Mouse (Mus musculus) embryonic fibroblast, embryonic 13.5 days (primary cell): ENCODE results near the gene Ajuba.

Source experiments
- CTCF ChIP-seq: IDR thresholded peaks from 2 replicates; pipeline ENCODE4 v1.5.1; 2011; ENCODE audit warnings: mild to moderate bottlenecking, control low read depth, low read length, moderate library complexity, borderline replicate concordance; ENCODE audit not compliant: insufficient read depth
- POLR2A ChIP-seq: IDR thresholded peaks from 2 replicates; pipeline ENCODE4 v1.6.1; 2011; ENCODE audit warnings: low read depth, mild to moderate bottlenecking, control low read depth, low read length, moderate library complexity

DNA sequence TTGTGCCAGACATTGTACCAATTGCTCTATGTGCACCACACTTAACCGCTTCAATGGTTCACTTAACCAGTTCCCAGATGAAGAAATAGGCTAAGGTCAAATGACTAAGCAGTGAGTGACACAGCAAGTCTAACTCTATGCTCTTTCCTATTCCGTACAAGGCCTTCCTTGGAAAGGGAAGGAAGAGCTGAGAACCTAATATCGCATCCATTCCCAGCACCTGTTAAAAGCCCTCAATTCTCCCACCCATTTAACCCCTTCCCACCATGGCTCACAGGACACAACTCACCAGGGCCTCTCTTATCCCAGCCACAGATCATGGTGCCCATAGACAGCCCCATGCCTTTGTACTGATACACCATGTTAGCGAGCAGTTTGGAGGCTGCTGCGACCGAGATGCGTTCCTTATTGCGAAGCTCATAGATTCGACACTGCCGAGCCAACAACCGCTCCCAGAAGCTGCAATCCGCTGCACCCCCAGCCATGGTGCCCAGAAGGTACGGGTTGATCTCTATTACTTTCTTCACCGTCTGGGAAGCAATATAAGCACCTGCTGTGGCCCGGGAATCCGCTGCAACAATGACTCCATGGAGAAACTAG is 39.0 kb upstream of the Ajuba start:
- TF ChIP-seq POLR2A (no peak), CTCF (no peak)
